Mouse (Mus musculus) heart, embryonic 11.5 days (tissue): Measurements from ENCODE around the gene Pbrm1. TPM values are rescaled to one million over a fixed set of nuclear protein-coding genes. Genes with fewer than 3 reads are reported as not detected.

Experiments
- ATAC-seq: fragments of 200-750 bp; cut with Nextera tagmentation; replicated peaks from 2 replicates; pipeline ENCODE4 v1.8.0; 2017; ENCODE audit warnings: moderate library complexity; ENCODE audit not compliant: insufficient number of reproducible peaks, low FRiP score, low TSS enrichment
- H3K27ac ChIP-seq: fragments of 300-500 bp; sonication (generic); 2 replicates; pipeline ENCODE4 v1.5.1; 2014; ENCODE audit warnings: mild to moderate bottlenecking, low read depth, low read length
- H3K27me3 ChIP-seq: fragments of 300-500 bp; sonication (generic); 2 replicates; pipeline ENCODE4 v1.6.1; 2014; ENCODE audit warnings: mild to moderate bottlenecking, low read length, mixed read lengths; ENCODE audit not compliant: control insufficient read depth, insufficient read depth
- H3K36me3 ChIP-seq: fragments of 300-500 bp; sonication (generic); 2 replicates; pipeline ENCODE4 v1.6.1; 2014; ENCODE audit warnings: mild to moderate bottlenecking, low read length, moderate library complexity, mixed read lengths; ENCODE audit not compliant: control insufficient read depth, insufficient read depth
- H3K4me1 ChIP-seq: fragments of 300-500 bp; sonication (generic); 2 replicates; pipeline ENCODE4 v1.6.1; 2014; ENCODE audit warnings: low read length; ENCODE audit not compliant: control insufficient read depth, insufficient read depth
- H3K4me2 ChIP-seq: fragments of 300-500 bp; sonication (generic); 2 replicates; pipeline ENCODE4 v1.6.1; 2014; ENCODE audit warnings: mild to moderate bottlenecking, moderate library complexity
- H3K4me3 ChIP-seq: fragments of 300-500 bp; sonication (generic); 2 replicates; pipeline ENCODE4 v1.5.1; 2014; ENCODE audit warnings: low read depth, low read length
- H3K9ac ChIP-seq: fragments of 300-500 bp; sonication (generic); 2 replicates; pipeline ENCODE4 v1.6.1; 2014; ENCODE audit warnings: mild to moderate bottlenecking, low read depth, low read length, moderate library complexity
- H3K9me3 ChIP-seq: fragments of 300-500 bp; sonication (generic); replicated peaks from 2 replicates; pipeline ENCODE4 v1.6.1; 2016; ENCODE audit warnings: low read length; ENCODE audit not compliant: control insufficient read depth
- WGBS: fragments of 180-500 bp; shearing (Covaris S2); extraction: QIAGEN DNeasy Blood & Tissue Kit; methylation state at CpG from one replicate; pipeline ENCODE4 v1.1.7; 2014; ENCODE audit not compliant: insufficient replicate concordance; 5-methylcytosine and 5-hydroxymethylcytosine counted together
- polyA plus RNA-seq: library from polyadenylated mRNA; unstranded; fragments of >200 nt; fragmentation: Nextera tagmentation; extraction: Ambion mirVana; gene quantifications from 2 replicates; pipeline ENCODE4 v1.2.1, GENCODE M21; 2014

The Pbrm1 gene
- polyA plus RNA-seq, 1 experiment from 2014 or later, result 93.6 TPM

DNA sequence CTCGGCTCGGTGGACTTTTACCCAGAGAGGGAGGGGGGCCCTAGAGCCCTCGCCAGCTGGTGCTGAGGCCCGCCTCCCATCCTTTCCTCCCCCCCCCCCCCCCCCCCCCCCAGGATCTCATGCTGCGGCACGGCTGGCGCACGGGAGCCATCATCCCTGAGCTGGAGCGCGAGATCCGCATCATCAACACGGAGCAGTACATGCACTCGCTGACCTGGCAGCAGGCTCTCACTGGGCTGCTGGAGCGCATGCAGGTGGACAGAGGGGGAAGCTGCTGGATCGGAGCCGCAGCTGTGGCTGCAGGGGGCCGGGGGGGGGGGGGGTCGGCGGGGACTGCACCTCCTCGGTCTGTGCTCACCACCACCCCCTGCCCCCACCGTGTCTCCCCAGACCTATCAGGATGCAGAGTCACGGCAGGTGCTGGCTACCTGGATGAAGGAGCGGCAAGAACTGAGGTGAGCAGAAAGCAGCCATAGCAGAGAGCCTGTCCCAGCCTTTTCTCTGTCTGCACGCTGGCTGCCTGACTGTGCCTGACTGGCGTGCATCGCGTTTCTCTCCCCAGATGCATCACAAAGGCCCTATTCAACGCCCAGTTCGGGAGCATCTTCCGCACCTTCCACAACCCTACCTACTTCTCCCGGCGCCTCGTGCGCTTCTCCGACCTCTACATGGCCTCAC lies 119.4 kb downstream of the Pbrm1 start:
- no peak overlapping the region for H3K4me3 ChIP-seq
- no peak overlapping the region for H3K9ac ChIP-seq
- H3K27me3 ChIP-seq, result no peaks in the 10 kb centered on the region
- H3K4me2 ChIP-seq, result no peak overlapping the region
- H3K9me3 ChIP-seq, result no peaks in the 10 kb centered on the region
- H3K27ac ChIP-seq, result peak overlapping the region; percentile 3; the same call in 1 of the 2 replicates
- peaks cover 12% of the 10 kb centered on the region for H3K4me1 ChIP-seq
- 91% methylated on average over 31 of the region's 35 CpGs for WGBS
- no peak for ATAC-seq
- peaks cover 57% of the 10 kb centered on the region for H3K36me3 ChIP-seq

DNA sequence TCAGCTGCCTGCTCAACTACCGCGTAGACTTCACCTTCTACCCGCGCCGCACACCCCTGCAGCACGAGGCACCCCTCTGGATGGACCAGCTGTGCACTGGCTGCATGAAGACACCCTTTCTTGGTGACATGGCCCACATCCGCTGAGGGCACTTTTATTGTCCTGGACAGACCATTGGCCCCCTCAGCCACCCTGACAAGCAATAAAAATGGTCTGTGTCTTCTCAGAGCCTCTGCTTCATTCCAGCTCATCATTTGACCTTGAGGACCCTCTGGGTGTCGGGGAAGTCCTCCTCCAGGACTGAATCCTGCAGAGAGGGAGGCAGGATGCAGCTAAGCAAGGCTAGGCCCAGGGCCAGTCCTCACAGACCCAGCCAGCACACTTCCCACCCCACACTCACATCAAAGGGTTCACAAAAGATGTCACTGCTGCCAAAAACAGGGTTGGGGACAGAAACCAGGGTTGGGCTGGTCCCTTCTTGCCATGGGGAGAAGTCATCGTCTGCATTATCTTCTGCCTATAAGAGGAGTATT lies 120.0 kb downstream of the Pbrm1 start:
- WGBS, result 86% methylated on average over 9 of the region's 9 CpGs
- H3K9ac ChIP-seq, result no peak overlapping the region
- no peak for ATAC-seq
- no peaks in the 10 kb centered on the region for H3K9me3 ChIP-seq
- H3K36me3 ChIP-seq, result peaks cover 57% of the 10 kb centered on the region
- H3K4me3 ChIP-seq, result no peak overlapping the region
- no peak overlapping the region for H3K4me2 ChIP-seq
- H3K4me1 ChIP-seq, result peaks cover 9% of the 10 kb centered on the region
- no peak overlapping the region for H3K27ac ChIP-seq
- no peaks in the 10 kb centered on the region for H3K27me3 ChIP-seq

DNA sequence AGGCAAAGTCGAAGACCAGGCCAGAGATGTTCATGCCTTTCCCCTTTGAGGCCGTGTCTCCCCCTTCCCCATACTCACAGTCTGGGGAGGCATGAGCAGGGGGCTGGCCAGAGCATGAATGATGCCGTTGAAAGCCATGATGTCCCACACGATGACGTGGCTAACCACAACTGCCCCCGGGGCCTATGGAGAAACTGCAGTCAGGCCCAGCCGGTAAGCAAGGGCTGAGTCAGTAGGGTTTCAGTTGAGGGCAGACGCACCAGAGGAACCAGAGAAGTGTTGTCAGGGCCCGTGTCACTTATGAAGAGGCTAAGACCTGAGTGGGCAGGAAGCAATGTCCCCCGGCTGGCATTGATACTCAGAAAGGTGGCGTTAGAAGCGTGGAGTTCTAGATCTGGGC lies 120.7 kb downstream of the Pbrm1 start:
- Histone ChIP-seq H3K27me3 (no peaks in the 10 kb centered on the region), H3K36me3 (peaks cover 57% of the 10 kb centered on the region), H3K4me2 (no peak overlapping the region), H3K9me3 (no peaks in the 10 kb centered on the region), H3K27ac (no peak overlapping the region), H3K4me3 (no peak overlapping the region), H3K9ac (no peak overlapping the region), H3K4me1 (peaks cover 9% of the 10 kb centered on the region)
- 85% methylated on average over 12 of the region's 12 CpGs for WGBS
- no peak for ATAC-seq

GRCm38 (mm10) chr14:31140141-31140540 lies 121.2 kb downstream of the Pbrm1 start:
- Histone ChIP-seq H3K4me1 (peaks cover 9% of the 10 kb centered on the region), H3K27ac (no peak overlapping the region), H3K4me3 (no peak overlapping the region), H3K4me2 (no peak overlapping the region), H3K36me3 (peaks cover 57% of the 10 kb centered on the region), H3K9ac (no peak overlapping the region), H3K27me3 (no peaks in the 10 kb centered on the region), H3K9me3 (no peaks in the 10 kb centered on the region)
- ATAC-seq, result no peak
- 89% methylated on average over 15 of the region's 15 CpGs for WGBS

DNA sequence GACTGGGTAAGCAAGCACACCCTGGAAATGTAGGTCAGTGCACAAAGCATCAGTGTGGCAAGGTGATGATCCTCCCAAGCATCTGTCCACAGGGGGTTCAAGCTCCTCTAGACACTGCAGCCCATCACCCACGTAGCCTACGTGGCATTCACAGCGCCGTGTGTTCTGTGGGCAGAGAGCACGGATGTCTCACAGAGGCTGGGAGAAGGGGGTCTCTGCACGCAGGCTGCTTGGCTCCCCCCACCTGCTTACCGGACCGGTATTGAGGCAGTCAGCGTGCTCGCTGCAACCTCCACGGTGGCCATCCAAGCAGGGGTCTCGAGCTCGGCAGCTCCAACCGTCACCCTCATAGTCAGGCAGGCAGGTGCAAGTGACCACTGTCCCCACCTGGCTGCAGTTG lies 122.1 kb downstream of the Pbrm1 start:
- Histone ChIP-seq H3K36me3 (peaks cover 48% of the 10 kb centered on the region), H3K9me3 (no peaks in the 10 kb centered on the region), H3K9ac (no peak overlapping the region), H3K27ac (no peak overlapping the region), H3K27me3 (no peaks in the 10 kb centered on the region), H3K4me3 (no peak overlapping the region), H3K4me1 (peaks cover 9% of the 10 kb centered on the region), H3K4me2 (no peak overlapping the region)
- WGBS, result 93% methylated on average over 14 of the region's 14 CpGs
- no peak for ATAC-seq

GRCm38 (mm10) chr14:31145694-31146093 lies 126.8 kb downstream of the Pbrm1 start:
- WGBS, result 85% methylated on average over 11 of the region's 11 CpGs
- no peaks in the 10 kb centered on the region for H3K4me1 ChIP-seq
- H3K36me3 ChIP-seq, result peaks cover 20% of the 10 kb centered on the region
- H3K9me3 ChIP-seq, result no peaks in the 10 kb centered on the region
- no peak overlapping the region for H3K9ac ChIP-seq
- no peak overlapping the region for H3K4me2 ChIP-seq
- H3K4me3 ChIP-seq, result no peak overlapping the region
- H3K27me3 ChIP-seq, result no peaks in the 10 kb centered on the region
- no peak overlapping the region for H3K27ac ChIP-seq
- ATAC-seq, result no peak

DNA sequence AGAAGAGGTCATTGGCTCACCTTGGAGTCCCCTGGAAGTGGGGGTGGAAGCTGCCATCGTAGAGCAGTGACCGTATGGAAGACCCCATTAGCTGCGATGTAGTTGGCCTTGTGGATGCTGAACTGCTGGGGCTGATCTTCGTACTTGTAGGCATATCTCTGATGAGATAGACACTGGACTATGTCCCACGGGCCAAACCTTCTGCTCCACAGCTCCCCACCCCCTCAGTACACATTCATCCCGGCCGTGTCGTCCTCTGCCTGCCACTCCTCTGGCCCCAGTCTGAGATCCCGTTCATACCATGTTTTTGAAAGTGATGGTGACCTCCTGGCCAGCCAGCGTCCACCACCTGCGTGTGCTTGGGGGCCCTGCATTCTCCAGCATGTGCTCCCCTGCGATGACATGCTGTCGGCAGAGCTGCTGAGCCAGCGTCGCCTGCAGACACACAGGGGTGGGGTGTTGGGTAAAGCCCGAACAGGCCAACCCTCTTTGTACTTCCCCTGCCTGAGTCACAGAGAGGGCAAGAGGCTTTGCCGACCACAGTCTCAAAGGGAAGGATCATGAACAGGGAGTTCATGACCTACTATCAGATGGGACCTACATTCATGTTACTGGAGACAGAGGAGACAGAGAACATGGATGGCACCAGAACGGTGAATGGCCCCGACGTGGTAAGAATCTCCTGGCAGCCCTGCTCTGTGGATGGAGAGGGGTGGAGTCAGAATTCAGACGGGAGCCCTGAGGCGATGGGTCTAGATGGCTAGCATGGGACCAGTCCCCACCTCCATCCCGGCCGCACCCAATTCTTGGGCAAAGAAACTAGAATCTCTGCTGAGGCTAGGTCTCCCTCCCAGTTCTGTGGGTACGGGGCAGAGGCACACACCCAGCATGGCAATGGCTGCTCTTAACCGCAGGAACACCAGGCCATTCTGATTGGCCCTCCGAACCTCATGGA lies 141.5 kb downstream of the Pbrm1 start:
- Histone ChIP-seq H3K4me2 (no peak overlapping the region; the same call in 1 of the 2 replicates), H3K4me3 (no peak overlapping the region), H3K9ac (no peak overlapping the region), H3K36me3 (no peaks in the 10 kb centered on the region), H3K27ac (no peak overlapping the region), H3K27me3 (no peaks in the 10 kb centered on the region), H3K9me3 (no peaks in the 10 kb centered on the region), H3K4me1 (peaks cover 10% of the 10 kb centered on the region; the same call in 1 of the 2 replicates)
- 63% methylated on average over 27 of the region's 27 CpGs for WGBS
- ATAC-seq, result no peak

DNA sequence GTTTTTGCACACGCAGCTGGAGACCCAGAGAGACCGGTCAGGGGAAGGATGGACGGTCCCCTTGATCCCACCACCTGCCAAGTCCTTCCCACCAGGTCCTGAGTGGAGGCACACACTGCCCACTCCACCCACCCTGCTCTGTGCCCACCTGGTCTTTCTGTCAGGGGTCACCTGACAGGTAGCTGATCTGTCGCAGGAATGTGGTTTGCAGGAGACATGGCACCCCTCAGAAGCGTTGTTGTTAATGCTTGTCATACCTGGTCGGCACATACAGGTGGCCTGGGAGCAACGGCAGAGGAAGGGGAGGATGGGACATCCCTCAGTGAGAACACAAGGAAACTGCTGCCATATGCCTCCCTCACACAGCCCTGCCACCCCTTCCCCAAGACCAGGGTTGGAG lies 142.3 kb downstream of the Pbrm1 start:
- Histone ChIP-seq H3K4me2 (no peak overlapping the region), H3K4me1 (peaks cover 15% of the 10 kb centered on the region), H3K4me3 (no peak overlapping the region), H3K27ac (no peak overlapping the region), H3K9ac (no peak overlapping the region), H3K9me3 (no peaks in the 10 kb centered on the region), H3K36me3 (no peaks in the 10 kb centered on the region), H3K27me3 (no peaks in the 10 kb centered on the region)
- WGBS, result 87% methylated on average over 7 of the region's 7 CpGs
- ATAC-seq, result no peak
